Mouse (Mus musculus): ENCODE measurements around the gene Tnpo2. TPM values are rescaled to one million over a fixed set of nuclear protein-coding genes. Genes with fewer than 3 reads are reported as not detected.

The Tnpo2 gene
- total and polyA plus RNA-seq, 3 experiments, result 29.2 to 86.8 (median 62.3) TPM

GRCm38 (mm10) chr8:85033867-85034266, 2.8 kb upstream of the Tnpo2 start:
- no peaks in the 10 kb centered on the region for H3K27me3 ChIP-seq (ENCODE audit: control insufficient read depth in 1 of 2, insufficient read depth in 2 of 2, low read length in 2 of 2)
- H3K4me1 ChIP-seq (ENCODE audit: control insufficient read depth in 1 of 2, insufficient read depth in 2 of 2, low read length in 2 of 2), result peaks cover 1 to 4% of the 10 kb centered on the region in 2 experiments
- TF ChIP-seq GATA1 (IDR thresholded peaks at IDR 0.05; ENCODE audit: low read depth, low read length) (no peak), ZMIZ1 (IDR thresholded peaks at IDR 0.05; ENCODE audit: low read depth, low read length) (0 out of 2 replicates have a peak, but pooled peaks have one; percentile 17), MEF2A (IDR thresholded peaks at IDR 0.05; ENCODE audit: extremely low read depth, insufficient replicate concordance, low read depth, low read length, poor library complexity, severe bottlenecking) (no peak)
- no peak overlapping the region for H3K9ac ChIP-seq (ENCODE audit: control insufficient read depth, low read depth, low read length, poor library complexity, severe bottlenecking)
- H3K4me3 ChIP-seq (ENCODE audit: control insufficient read depth in 1 of 2, insufficient read depth in 1 of 2, low read depth in 2 of 2, low read length in 2 of 2), result no peak overlapping the region
- no peaks in the 10 kb centered on the region for H3K9me3 ChIP-seq (replicated peaks; ENCODE audit: insufficient read depth, low read length)
- peaks cover 4 to 12% of the 10 kb centered on the region in 2 experiments; a peak in 3 of 4 replicates for H3K36me3 ChIP-seq (ENCODE audit: control insufficient read depth in 1 of 2, insufficient read depth in 2 of 2, low read length in 2 of 2)
- no peak overlapping the region for H3K27ac ChIP-seq (ENCODE audit: control insufficient read depth, low read depth, low read length)
- no peak for DNase-seq (ENCODE audit: low read depth, low spot score)
- H3K79me2 ChIP-seq (ENCODE audit: control insufficient read depth, insufficient read depth, low read length, poor library complexity), result peaks cover 34% of the 10 kb centered on the region

- Histone ChIP-seq H3K9ac (ENCODE audit: control insufficient read depth, low read depth, low read length, poor library complexity, severe bottlenecking) (peak overlapping the region; percentile 96), H3K27ac (ENCODE audit: control insufficient read depth, low read depth, low read length) (peak overlapping the region; percentile 97; the same call in 1 of the 2 replicates), H3K4me1 (ENCODE audit: control insufficient read depth in 1 of 2, insufficient read depth in 2 of 2, low read length in 2 of 2) (peaks cover 3 to 4% of the 10 kb centered on the region in 2 experiments), H3K27me3 (ENCODE audit: control insufficient read depth in 1 of 2, insufficient read depth in 2 of 2, low read length in 2 of 2) (no peaks in the 10 kb centered on the region), H3K9me3 (replicated peaks; ENCODE audit: insufficient read depth, low read length) (no peaks in the 10 kb centered on the region), H3K4me3 (ENCODE audit: control insufficient read depth in 1 of 2, insufficient read depth in 1 of 2, low read depth in 2 of 2, low read length in 2 of 2) (peak overlapping the region in 1 of 2 experiments; percentile 65; a peak in 2 of 4 replicates), H3K79me2 (ENCODE audit: control insufficient read depth, insufficient read depth, low read length, poor library complexity) (peaks cover 34% of the 10 kb centered on the region), H3K36me3 (ENCODE audit: control insufficient read depth in 1 of 2, insufficient read depth in 2 of 2, low read length in 2 of 2) (peaks cover 4 to 17% of the 10 kb centered on the region in 2 experiments)
- no peak for TF ChIP-seq NELFE (IDR thresholded peaks at IDR 0.05; ENCODE audit: low read depth, low read length)
- peak; percentile 53; the same call in 1 of the 2 replicates for TF ChIP-seq HCFC1 (IDR thresholded peaks at IDR 0.05; ENCODE audit: low read depth, low read length)
- 0 out of 4 replicates have a peak, but pooled peaks of 1 of the 2 experiments have one; percentile 6 for TF ChIP-seq POLR2A (IDR thresholded peaks at IDR 0.05; ENCODE audit: control insufficient read depth in 1 of 2, insufficient read depth in 1 of 2, low read depth in 1 of 2, low read length in 2 of 2, poor library complexity in 1 of 2)
- TF ChIP-seq MAFK (IDR thresholded peaks at IDR 0.05; ENCODE audit: borderline replicate concordance, low read depth, low read length), result no peak
- DNase-seq (ENCODE audit: low read depth, low spot score), result no peak
Measured at GRCm38 (mm10) chr8:85034764-85035163, 2.0 kb upstream of the Tnpo2 start.

GRCm38 (mm10) chr8:85035165-85035727, 1.5 kb upstream of the Tnpo2 start:
- Histone ChIP-seq H3K27me3 (ENCODE audit: control insufficient read depth in 1 of 2, insufficient read depth in 2 of 2, low read length in 2 of 2) (no peaks in the 10 kb centered on the region), H3K36me3 (ENCODE audit: control insufficient read depth in 1 of 2, insufficient read depth in 2 of 2, low read length in 2 of 2) (peaks cover 8 to 22% of the 10 kb centered on the region in 2 experiments), H3K27ac (ENCODE audit: control insufficient read depth, low read depth, low read length) (peak overlapping the region; percentile 97), H3K9ac (ENCODE audit: control insufficient read depth, low read depth, low read length, poor library complexity, severe bottlenecking) (peak overlapping the region; percentile 96), H3K79me2 (ENCODE audit: control insufficient read depth, insufficient read depth, low read length, poor library complexity) (peaks cover 38% of the 10 kb centered on the region), H3K4me1 (ENCODE audit: control insufficient read depth in 1 of 2, insufficient read depth in 2 of 2, low read length in 2 of 2) (peaks cover 3 to 9% of the 10 kb centered on the region in 2 experiments), H3K4me3 (ENCODE audit: control insufficient read depth in 1 of 2, insufficient read depth in 1 of 2, low read depth in 2 of 2, low read length in 2 of 2) (peak overlapping the region; percentile 65 to 88), H3K9me3 (replicated peaks; ENCODE audit: insufficient read depth, low read length) (no peaks in the 10 kb centered on the region)
- TF ChIP-seq POLR2AphosphoS2 (IDR thresholded peaks at IDR 0.05; ENCODE audit: low read length) (no peak), ELF1 (IDR thresholded peaks at IDR 0.05; ENCODE audit: low read depth, low read length) (no peak), HCFC1 (IDR thresholded peaks at IDR 0.05; ENCODE audit: low read depth, low read length) (no peak), NRF1 (IDR thresholded peaks at IDR 0.05; ENCODE audit: insufficient read depth, low read depth, low read length, poor library complexity, severe bottlenecking) (no peak), CTCF (IDR thresholded peaks at IDR 0.05 in 2 of 3, conservative IDR thresholded peaks at IDR 0.05 in 1 of 3; ENCODE audit: control insufficient read depth in 1 of 3, insufficient read depth in 1 of 3, low read depth in 2 of 3, low read length in 3 of 3, poor library complexity in 1 of 3, severe bottlenecking in 1 of 3) (no peak), CHD2 (IDR thresholded peaks at IDR 0.05; ENCODE audit: low read length) (no peak), POLR2A (IDR thresholded peaks at IDR 0.05; ENCODE audit: control insufficient read depth in 1 of 2, insufficient read depth in 1 of 2, low read depth in 1 of 2, low read length in 2 of 2, poor library complexity in 1 of 2) (peak in 1 of 2 experiments; percentile 25; a peak in 1 of 4 replicates), KAT2A (conservative IDR thresholded peaks at IDR 0.05; ENCODE audit: low read depth, low read length) (no peak), MAFK (IDR thresholded peaks at IDR 0.05; ENCODE audit: borderline replicate concordance, low read depth, low read length) (peak; percentile 83; the same call in 1 of the 2 replicates), TBP (IDR thresholded peaks at IDR 0.05; ENCODE audit: low read depth, low read length) (no peak), TCF12 (IDR thresholded peaks at IDR 0.05; ENCODE audit: low read depth, low read length) (no peak), USF1 (IDR thresholded peaks at IDR 0.05; ENCODE audit: low read depth, low read length) (no peak), ZKSCAN1 (IDR thresholded peaks at IDR 0.05; ENCODE audit: low read depth, low read length) (no peak), ZC3H11A (IDR thresholded peaks at IDR 0.05; ENCODE audit: low read depth, low read length) (no peak), JUND (IDR thresholded peaks at IDR 0.05; ENCODE audit: low read depth, low read length) (no peak)
- no peak for DNase-seq (ENCODE audit: low read depth, low spot score)
